Mouse (Mus musculus): ENCODE data around the gene Gmip.

The Gmip gene

DNA sequence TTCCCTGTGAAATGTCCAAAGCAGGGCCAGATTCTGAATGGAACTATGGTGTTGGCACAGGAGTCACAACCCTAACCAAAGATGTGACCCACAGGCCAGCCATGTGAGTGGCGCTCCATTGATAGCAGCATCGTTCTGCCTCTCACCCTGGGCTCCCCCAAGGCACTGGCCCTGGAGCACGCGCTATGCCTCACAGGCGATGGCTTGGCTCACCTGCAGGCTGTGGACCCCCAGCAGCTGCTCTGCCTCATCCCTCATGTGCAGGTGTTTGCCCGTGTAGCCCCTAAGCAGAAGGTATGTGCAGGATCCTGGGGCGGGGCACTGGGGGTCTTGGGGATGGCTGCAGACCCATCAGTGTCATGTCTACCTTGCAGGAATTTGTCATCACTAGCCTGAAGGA is 5.1 kb upstream of the Gmip start:
- no peak for DNase-seq (ENCODE audit: extremely low read depth, low read depth)

DNA sequence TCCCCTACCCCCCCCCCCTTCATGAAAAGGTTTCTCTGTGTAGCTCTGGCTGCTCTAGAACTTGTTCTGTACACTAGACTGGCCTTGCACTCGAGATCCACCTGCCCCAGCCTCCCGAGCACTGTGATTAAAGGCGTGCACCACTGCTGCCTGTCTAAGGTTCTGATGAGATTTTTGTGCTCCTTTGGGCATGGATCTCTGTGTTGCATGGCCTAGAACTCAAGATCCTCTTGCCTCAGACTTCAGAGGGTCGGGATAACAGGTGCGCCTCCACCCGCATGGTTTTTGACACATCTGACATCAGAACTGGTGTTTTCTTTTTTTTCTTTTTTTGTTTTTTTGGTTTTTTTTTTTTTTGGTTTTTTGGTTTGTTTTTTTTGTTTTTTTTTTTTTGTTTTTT is 3.9 kb upstream of the Gmip start:
- no peak for DNase-seq (ENCODE audit: extremely low read depth, low read depth)

DNA sequence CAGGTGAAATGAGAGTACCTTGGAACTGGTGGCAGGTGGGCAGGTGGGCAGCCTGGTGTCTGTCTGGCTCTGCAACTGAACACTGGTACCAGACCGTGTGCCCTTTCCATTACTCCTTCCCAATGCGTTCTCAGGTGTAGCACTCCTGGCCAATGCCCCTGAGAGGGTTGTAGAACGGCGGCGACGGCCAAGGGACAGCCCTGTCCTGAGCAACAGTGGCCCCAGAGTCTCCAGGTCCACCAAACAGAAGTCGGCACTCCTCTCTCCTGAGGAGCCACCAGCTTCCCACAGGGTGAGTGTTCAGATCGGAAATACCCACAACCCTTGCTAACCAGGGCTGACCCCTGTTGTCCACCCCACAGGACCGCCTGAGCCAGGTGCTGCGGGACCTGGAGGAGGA is 3.4 kb upstream of the Gmip start:
- DNase-seq (ENCODE audit: extremely low read depth, low read depth), result no peak

- DNase-seq (ENCODE audit: extremely low read depth, low read depth), result no peak
Measured at GRCm38 (mm10) chr8:69805491-69805890, 3.0 kb upstream of the Gmip start.

- no peak for DNase-seq (ENCODE audit: extremely low read depth, low read depth)
Measured at GRCm38 (mm10) chr8:69807236-69807635, 1.2 kb upstream of the Gmip start.

DNA sequence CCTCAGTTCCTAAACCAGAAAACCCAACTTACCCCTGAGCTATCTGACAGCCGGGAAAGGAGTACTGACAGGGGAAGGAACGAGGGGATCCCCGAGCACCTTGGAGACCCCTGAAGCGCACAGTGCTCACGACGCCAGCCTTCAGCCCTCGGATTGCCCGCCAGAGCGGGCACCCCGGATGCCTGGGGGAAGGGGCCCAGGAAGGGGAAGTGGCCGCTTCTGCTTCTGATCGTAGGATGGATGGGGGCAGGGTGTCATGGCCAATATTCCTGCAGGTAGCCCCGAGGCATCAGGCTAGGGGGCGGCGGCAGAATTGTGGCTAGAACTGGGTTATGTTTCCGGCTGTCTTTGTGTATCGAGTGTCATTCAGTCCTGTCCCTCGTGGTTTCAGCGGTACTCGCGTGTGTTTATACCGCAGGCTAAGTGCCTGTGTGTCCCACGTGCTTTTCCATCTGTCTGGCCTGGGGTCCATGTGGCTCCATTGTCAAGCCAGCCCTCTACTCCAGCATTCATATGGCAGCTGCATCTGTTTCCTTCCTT is 455 bp downstream of the Gmip start:
- DNase-seq (ENCODE audit: extremely low read depth, low read depth), result peak; percentile 26

GRCm38 (mm10) chr8:69809820-69810219 is 1.3 kb downstream of the Gmip start:
- no peak for DNase-seq (ENCODE audit: extremely low read depth, low read depth)

- no peak for DNase-seq (ENCODE audit: extremely low read depth, low read depth)
Measured at GRCm38 (mm10) chr8:69814881-69815280, 6.4 kb downstream of the Gmip start.

- no peak for DNase-seq (ENCODE audit: extremely low read depth, low read depth)
Measured at GRCm38 (mm10) chr8:69815396-69815795, 6.9 kb downstream of the Gmip start.

DNA sequence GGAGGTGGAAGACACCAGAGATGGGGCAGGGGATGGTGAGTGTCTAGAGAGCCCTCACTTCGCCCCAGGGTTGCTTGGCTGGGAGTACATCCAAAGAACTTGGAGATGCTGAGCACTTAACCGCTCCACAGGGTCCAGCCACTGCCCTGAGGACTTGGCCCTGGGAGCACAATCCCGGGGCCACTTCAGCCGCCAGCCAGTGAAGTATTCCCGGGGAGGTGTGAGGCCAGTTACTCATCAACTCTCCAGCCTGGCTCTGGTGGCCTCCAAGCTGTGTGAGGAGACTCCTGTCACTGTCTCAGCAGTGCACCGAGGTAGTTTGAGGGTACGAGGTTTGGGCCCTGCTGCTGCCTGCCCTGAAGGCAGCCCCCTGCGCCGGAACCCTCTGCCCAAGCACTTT is 12.0 kb downstream of the Gmip start:
- no peak for DNase-seq (ENCODE audit: extremely low read depth, low read depth)

GRCm38 (mm10) chr8:69821971-69822385 is 13.5 kb downstream of the Gmip start:
- no peak for DNase-seq (ENCODE audit: extremely low read depth, low read depth)

- no peak for DNase-seq (ENCODE audit: extremely low read depth, low read depth)
Measured at GRCm38 (mm10) chr8:69822386-69823191, 14.1 kb downstream of the Gmip start, which contains the start of gene Lpar2. Lpar2 (plus strand) TSS chr8:69822429.

DNA sequence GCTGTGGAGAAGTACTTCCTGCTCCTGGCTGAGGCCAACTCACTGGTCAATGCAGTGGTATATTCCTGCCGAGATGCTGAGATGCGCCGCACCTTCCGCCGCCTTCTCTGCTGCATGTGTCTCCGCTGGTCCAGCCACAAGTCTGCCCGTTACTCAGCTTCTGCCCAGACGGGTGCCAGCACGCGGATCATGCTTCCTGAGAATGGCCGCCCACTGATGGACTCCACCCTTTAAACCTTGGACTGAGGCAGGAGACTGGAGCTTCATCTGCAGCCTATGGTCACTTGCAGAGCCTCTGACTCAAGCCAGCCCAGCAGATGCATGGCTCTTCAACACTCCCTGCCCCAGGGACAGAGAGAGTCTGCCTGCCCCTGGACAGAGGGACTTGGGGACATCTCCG is 17.9 kb downstream of the Gmip start:
- DNase-seq (ENCODE audit: extremely low read depth, low read depth), result no peak

- DNase-seq (ENCODE audit: extremely low read depth, low read depth), result peak; percentile 96
Measured at GRCm38 (mm10) chr8:69832298-69832853, 23.9 kb downstream of the Gmip start, which contains the start of gene Pbx4. Pbx4 (plus strand) TSS chr8:69832491.

GRCm38 (mm10) chr8:69837057-69837682 is 28.7 kb downstream of the Gmip start:
- DNase-seq (ENCODE audit: extremely low read depth, low read depth), result no peak

- no peak for DNase-seq (ENCODE audit: extremely low read depth, low read depth)
Measured at GRCm38 (mm10) chr8:69847167-69848065, 38.9 kb downstream of the Gmip start.

DNA sequence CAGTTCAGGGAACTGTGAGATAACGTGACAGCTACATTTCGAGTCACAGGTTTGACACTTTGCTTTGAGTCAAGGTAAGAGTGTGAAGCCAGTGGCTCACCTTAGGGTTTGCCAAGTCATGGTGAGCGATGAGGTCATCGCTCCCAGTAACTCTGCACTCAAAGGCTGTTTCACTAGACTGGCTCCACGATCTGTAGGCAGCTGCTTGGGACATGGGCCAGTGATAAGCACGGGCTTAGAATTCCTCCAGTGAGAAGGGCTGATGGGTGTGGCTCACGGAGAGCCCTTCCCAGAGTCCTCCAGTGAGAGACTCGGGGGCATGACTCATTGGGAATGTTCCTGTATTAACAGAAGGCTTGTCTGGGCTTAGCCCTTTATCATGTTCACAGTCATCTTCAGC is 40.5 kb downstream of the Gmip start:
- DNase-seq (ENCODE audit: extremely low read depth, low read depth), result no peak

DNA sequence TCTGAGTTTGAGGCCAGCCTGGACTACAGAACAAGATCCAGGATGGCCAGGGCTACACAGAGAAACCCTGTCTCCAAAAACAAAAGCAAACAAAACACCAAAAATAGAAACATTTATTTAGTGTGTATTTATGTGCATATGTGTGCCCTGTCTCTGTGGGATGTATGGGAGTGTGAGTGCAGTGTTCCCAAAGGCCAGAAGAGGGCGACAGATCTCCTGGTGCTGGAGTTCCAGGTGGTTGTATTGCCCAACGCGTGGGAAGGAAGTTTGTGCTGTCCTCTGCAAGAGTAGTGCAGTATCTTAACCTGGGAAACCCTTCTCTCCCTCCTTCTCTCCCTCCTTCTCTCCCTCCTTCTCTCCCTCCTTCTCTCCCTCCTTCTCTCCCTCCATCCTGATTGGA is 41.4 kb downstream of the Gmip start:
- DNase-seq (ENCODE audit: extremely low read depth, low read depth), result no peak

DNA sequence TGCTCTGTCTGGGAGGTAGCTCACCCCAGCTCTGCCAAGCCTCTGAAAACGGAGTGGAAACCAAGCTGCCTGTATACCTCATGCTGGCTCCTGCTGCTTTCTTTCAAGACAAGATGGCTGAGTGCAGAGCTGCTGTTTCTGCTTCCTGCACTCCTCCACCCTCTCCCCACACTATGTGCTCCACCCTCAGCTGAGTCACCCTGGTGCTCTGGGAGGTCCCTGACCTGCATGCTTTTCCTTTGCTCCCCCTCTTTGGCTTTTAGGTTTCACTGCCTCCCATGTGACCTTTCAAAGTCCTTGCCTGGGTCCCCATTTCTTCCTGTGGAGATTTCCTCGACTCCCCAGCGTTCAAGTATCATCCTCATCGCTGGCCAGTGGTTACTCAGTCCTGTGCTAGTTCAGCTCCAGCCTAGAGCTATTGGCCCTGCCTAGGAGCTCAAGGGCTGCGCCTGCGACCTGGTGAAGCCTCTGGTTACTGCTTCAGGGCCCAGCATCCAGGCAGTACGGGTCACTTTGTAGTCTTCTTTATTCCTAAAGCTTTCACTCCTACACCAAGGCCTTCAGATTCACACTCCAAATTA is 42.5 kb downstream of the Gmip start:
- no peak for DNase-seq (ENCODE audit: extremely low read depth, low read depth)

DNA sequence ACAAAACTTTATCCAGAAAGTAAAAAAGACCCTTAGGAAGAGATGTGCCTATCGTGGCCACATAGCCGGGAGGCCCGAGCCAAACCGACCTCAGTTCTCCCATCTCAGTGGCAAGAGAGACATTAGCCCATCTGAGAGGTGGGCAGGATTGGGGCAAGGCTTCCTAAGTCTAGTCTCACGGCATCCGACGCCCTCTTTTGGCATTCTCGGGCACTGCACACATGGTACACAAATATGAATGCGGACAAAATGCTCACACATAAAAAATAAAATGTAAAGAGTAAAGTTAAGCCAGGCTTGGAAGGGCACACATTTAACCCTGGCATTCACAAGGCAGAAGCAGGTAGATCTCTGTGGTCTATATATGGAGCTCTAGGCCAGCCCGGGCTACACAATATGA is 45.4 kb downstream of the Gmip start:
- DNase-seq (ENCODE audit: extremely low read depth, low read depth), result no peak

DNA sequence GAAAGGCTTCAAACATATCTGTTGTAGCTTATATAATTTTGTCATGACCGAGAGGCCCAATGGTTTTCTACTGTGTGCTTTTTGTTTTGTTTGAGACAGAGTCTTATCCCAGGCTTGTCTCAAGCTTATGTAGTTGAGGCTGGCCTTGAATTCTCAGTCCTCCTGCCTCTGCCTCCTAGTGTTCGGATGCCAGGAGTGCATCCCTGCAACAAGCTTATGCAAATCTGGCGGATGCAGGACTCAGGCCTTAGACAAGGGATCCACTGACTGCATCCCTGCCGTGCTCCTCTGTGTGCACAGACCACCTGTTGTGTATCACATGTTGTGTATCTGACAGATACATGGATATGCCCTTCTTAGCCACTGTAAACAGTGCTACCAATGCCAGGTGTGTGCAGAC is 52.3 kb downstream of the Gmip start:
- no peak for DNase-seq (ENCODE audit: extremely low read depth, low read depth)

Measured in MEL-GATA-1-ER (cell line).